Mouse (Mus musculus) adrenal gland, adult 8-10 months (tissue): ENCODE measurements around the gene Shroom1. TPM values are rescaled to one million over a fixed set of nuclear protein-coding genes. Genes with fewer than 3 reads are reported as not detected.

Experiments
- DNase-seq: peaks from one replicate; pipeline ENCODE4 v3.0.0; 2022
- total RNA-seq, 4 experiments: library from RNA; stranded (reverse); gene quantifications; 2 replicates each; pipeline ENCODE4 v1.2.4; 2022

Gene Shroom1
- total RNA-seq, 4 experiments from 2014 or later, result 2.6 to 10.0 (median 7.4) TPM

GRCm38 (mm10) chr11:53481088-53481730 is 24.2 kb downstream of the Shroom1 start:
- DNase-seq, result no peak

GRCm38 (mm10) chr11:53483159-53483891 is 26.3 kb downstream of the Shroom1 start:
- no peak for DNase-seq

- no peak for DNase-seq
These were observed 28.7 kb downstream of the Shroom1 start for GRCm38 (mm10) chr11:53485719-53486118.

- no peak for DNase-seq
These were observed 29.3 kb downstream of the Shroom1 start for GRCm38 (mm10) chr11:53486351-53486750.

DNA sequence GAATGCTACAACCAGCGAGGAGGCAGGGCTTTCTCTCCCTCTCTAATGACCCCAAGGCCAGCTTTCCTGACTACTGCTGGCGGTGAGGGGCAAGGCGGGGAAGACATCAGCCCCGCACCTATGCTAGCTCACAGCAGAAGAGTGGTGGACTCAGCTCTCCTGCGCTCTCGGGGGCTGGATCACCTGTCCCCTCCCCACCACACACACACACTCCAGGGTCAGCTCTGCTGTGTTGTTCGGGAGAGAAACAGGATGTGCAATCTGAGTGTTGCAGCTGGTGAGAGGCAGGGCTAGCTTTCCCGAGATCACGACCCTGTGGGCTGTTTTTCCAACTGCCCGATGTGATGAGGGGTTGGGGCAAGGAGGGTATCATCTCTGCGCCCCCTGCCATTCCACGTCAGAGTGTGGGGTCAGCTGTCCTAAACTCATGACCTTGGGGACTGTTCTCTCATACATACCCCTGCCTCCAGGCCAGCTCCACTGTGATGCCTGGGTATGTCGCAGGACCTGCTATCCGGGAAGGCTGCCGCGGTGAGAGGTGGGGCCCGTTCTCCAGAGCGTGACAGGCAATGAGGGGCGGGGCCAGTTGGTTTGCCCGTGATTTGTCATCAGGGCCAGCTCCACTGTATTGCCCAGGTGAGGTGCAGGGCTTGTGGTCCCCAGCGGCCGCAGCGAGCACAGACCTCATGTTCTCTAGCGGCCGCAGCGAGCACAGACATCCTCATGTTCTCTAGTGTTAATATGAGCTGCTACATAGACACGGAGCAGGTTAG is 30.0 kb downstream of the Shroom1 start:
- DNase-seq, result no peak

DNA sequence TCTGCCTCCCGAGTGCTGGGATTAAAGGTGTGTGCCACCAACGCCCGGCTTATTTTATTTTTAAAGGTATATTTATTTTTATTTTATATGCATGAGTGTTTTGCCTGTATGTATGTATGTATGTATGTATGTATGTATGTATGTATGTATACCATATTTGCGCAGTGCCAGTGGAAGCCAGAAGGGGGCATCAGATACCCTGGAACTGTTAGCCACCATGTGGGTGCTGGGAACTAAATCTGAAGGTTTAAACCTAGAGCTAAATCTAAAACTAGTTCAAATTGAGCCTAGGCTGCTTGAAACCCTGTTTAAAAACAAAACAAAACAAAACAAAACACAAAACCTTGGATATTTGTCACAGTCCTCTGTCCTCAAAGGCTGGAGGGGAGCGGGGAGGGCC is 32.0 kb downstream of the Shroom1 start:
- DNase-seq, result no peak

GRCm38 (mm10) chr11:53489421-53489820 is 32.4 kb downstream of the Shroom1 start:
- DNase-seq, result no peak

- no peak for DNase-seq
These were observed 35.0 kb downstream of the Shroom1 start for GRCm38 (mm10) chr11:53491954-53492401.

GRCm38 (mm10) chr11:53493243-53493955 is 36.4 kb downstream of the Shroom1 start:
- no peak for DNase-seq

- no peak for DNase-seq
These were observed 38.4 kb downstream of the Shroom1 start for GRCm38 (mm10) chr11:53495417-53495816.

DNA sequence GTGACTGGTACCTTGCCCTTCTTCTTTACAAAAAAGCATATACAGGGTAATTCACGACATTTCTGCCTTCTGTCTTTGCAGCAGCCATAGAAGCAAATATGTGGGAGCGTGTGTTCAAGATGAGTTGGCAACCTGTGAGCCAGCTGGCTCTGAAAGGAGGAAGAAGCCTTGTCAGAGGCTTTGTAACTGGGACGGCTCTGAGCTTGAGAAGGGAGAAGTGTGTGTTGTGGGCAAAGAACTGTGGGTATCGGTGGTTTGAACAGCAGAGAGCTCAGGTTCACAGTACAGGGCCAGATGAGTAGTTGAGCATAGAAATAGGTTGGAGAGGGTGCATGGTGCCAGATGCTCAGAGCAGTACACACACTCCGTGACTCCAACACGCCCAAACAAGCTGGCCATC is 39.9 kb downstream of the Shroom1 start:
- DNase-seq, result no peak

- no peak for DNase-seq
These were observed 43.6 kb downstream of the Shroom1 start for GRCm38 (mm10) chr11:53500569-53500968.

GRCm38 (mm10) chr11:53502039-53502765 is 45.2 kb downstream of the Shroom1 start:
- DNase-seq, result no peak

DNA sequence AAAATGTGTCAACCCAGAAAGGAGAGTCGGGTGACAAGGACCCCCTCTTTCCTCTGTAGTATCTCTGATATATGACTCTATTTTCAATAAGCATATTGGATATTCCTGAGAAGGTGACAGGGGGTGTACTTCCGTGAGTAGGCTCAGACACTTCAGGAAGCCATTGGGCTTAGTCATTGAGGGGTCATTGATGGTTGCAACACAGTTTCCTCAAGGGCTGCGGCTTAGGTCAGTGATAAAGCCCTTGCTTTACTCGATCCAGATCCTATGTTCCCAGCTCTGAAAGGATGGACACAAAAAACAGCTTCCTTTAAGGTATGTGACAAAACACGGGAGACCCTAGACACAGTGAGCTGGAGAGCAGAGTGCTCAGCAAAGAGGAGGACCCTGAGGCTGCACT is 46.7 kb downstream of the Shroom1 start:
- DNase-seq, result no peak

DNA sequence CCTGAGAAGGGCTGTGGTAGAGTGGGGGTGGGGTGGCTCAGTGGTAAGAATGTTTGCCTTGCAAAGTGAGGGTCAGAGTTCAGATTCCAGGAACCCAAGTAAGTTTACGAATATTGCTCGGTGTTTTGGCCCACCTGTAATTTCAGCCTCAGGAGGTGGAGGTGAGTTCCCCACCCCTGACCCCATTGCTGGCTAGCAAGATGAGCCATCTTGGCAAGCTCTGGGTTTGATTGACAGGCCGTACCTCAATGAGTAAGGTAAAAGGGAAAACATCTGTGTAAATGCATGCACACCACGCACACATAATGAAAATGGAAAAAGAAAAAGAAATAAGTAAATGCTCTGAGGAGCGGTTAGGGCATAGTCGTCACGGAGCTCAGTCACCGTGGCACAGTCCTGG is 47.4 kb downstream of the Shroom1 start:
- no peak for DNase-seq

- DNase-seq, result no peak
These were observed 48.1 kb downstream of the Shroom1 start for GRCm38 (mm10) chr11:53505026-53505663.

DNA sequence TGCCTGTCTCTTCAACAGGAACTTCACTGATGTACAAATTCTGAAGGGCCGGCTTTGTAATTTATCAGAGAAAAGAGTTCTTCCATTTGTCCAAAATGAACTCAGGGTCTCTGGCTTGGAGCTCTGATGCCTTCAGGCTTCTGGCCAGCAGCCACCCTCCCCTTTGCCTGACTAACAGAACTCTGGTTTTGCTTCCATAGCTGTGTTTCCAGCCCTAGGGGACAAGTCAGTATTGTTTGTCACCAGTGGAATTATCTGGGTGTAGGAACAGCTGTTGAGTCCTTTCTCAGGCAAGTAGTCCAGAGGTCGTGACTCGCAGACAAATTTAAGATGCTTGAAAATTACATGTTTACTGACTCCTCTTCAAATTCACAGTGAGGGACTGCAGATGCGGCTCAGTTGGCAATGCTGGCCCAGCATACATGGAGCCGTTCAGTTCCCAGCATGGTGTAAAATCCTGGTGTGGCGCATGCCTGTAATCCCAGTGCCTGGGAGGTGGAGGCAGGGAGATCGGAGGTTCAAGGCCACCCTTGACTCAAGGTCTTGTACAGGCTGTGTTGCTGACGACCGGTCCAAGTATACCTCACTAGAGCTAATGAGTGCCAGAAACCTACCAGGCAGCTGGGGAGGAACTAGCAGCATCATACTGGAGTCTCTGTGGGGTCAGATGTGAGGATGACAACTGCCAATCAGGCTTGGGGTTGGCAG is 50.2 kb downstream of the Shroom1 start:
- no peak for DNase-seq

GRCm38 (mm10) chr11:53508152-53508551 is 51.1 kb downstream of the Shroom1 start:
- DNase-seq, result peak; percentile 79

- no peak for DNase-seq
These were observed 51.6 kb downstream of the Shroom1 start for GRCm38 (mm10) chr11:53508591-53508990.

DNA sequence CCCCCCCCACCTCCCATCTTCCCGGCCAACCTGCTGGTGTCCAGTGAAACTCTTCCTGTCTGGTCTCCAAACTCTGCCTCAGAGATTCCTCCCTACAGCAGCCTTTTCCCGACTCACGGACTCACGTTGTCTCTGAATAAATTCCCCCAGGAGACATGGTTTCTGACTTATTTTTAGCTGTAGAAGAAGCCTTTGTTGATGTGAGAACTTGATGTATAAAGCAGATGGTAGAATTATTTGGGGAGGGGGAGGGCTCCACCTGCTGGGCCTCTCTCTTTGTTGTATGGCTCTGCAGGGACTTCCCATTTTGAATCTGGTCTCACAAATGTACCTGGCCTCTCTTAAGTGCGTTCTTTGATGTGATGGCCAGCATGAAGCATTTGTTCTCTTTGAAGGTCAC is 53.3 kb downstream of the Shroom1 start:
- DNase-seq, result no peak
